Mouse (Mus musculus): Measurements from ENCODE around the gene Mpo.

Mpo gene

DNA sequence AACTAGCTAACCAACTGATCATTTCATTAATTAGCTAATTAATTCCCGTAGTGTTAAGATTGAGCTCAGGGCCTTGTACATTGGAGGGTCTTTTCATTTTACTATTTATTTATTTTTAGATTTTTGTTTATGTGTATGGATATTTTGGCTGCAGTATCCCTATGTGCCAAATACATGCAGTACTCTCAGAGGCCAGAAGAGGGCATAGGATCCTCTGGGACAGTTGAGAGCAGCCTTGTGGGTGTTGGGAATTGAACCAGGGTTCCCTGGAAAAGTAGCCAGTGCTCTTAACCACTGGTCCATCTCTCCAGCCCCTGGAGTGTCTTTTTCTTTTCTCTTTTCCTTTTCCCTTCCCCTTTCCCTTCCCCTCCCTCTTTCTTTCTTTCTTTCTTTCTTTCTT, 12.1 kb downstream of the Mpo start:
- in situ Hi-C loops (cut with MboI, MseI) = no loop called here

DNA sequence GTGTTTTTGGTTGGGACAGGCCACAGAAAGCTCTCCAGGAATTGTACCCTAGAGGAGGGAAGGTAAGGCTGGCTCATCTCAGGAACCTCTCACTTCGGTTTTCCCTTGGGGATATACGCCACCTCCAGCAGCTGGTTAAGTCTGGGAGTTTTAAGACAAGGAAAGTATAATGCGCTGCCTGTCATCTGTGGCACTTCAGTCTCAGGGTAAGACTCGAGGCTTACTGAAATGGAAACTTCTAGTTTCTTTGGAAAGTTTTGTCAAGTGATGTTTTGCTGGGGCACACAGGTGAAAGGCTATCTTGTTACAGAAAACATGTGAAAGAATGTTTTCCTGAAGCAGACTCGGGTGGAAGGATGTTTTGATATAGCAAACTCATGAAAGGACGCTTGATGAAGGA, 14.1 kb downstream of the Mpo start:
- in situ Hi-C loops (cut with MboI, MseI) = no loop called here

DNA sequence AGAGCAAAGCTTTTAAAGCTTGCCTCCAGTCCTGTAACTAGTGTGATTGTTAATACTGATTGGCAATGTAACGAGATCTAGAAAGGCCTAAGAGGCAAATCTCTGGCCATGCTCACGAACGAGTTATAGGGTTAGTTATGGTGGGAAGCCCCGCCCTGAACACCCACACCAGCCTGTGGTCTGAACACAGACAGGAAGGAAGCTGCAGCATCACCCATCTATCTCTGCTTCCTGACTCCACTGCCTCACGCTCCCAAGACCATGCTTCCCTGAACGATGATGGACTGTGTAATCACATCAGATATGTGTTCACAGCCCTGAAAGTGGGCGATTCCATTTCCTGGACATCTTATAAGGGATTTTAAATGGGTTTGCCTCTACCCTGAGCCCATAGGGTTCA, 14.9 kb downstream of the Mpo start:
- in situ Hi-C loops (cut with MboI, MseI) = no loop called here

DNA sequence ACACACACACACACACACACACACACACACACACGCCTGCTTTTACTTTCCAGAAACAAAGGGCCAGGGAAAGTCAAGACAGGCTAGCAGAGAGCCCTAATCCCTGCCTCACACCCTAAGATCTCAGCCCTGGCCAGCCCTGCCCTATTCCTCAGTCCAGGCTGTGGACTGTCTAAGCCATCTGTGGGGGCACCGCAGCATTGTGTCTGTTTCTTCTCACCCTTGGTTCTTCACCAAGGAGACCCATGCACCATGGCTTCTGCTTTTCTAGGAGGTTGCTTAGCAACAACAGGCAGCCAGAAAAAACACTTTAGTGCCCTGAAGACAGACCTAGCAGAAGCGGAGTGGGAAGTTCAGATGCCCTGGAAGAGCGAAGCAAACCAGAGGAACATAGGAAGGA, 18.0 kb downstream of the Mpo start:
- in situ Hi-C loops (cut with MboI, MseI) = no loop called here

DNA sequence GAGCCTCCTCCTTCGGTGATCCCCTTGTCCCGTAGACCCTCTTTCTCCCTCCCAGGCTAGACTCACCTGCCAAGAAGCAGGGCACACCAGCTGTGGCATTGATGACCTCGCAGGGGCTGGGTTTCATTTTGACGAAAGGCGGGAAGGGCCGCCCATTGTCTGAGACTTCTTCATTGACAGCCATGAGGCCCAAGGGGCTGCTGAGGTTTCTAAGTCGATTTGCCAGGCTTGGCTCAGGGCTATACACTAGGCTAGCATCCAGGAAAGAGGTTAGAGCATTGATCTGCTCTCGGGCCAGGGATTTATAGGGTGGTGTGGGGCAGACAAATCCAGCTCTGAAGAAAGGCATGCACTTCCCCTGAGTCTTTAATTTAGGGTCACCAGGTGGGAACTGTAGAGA, 21.4 kb downstream of the Mpo start:
- in situ Hi-C loops (cut with MboI, MseI) = no loop called here

DNA sequence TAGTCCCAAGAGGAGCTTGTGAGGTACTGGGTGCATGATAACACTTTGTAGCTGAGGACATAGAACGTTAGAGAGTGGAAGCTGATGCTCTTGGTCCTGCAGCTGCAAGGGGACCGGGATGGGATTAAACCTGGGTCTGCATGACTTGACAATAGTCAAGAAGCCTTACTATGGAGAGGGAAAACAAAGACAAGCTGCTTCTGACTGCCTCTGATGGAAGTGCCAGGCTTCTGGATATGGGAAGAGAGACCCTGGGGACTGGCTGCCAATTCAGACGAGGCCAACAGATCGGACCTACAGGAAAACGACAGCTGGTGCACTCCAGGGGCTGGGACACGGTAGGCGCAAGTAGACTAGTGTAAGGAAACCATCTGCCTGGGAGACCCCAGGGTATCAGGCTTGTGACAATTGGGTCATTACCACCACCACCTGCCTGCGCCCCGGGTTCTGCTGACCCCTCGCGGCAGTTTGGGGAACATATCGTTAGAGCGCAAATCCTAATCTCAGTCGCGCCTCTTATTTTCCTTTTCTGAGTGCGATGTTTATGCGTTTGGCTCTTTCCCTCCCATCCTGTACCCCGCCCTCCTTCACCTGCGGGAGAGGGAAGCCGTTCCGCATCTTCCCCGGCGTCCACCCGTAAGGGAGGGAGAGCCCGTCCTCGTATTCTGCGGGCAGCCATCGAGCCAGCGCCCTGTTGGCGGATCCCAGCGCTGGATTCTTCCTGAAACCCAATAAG, 23.5 kb downstream of the Mpo start:
- in situ Hi-C loops (cut with MboI, MseI) = no loop called here

DNA sequence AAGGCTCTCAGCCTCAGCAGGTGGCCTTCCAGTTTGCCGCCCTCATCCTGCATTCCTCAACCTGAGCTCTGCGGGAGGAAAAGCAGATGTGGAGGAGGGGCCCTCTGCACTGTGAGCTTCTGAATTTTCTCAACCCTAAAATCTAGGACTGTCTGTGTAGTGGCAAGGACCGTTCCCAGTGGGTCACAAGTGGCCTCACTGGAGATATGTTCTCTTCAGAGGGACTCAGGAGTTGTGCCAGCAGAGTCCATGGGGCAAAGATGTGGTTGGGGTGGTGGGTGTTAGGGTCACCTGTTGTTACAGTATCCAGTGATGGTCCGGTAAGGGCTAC, 24.0 kb downstream of the Mpo start:
- in situ Hi-C loops (cut with MboI, MseI) = no loop called here

DNA sequence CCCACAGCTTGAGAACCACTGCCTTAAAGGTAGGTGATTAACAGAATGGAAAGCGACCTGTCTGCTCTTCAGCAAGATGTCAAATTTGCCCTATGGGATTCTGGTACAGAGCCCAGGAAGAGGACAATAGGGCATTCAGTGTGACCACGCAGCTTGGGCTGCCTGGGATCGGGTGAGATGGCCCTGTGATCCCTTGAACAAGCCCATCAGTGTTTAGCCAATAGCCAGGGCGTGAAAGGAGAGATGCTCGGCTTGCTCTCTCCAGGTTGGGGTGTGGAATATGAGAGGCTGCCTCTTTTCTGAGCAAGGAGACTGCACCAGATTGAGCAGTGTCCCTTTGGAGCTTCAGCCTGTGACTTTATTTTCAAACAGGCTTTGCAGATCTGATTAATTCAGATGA, 28.1 kb downstream of the Mpo start:
- in situ Hi-C loops (cut with MboI, MseI) = no loop called here

DNA sequence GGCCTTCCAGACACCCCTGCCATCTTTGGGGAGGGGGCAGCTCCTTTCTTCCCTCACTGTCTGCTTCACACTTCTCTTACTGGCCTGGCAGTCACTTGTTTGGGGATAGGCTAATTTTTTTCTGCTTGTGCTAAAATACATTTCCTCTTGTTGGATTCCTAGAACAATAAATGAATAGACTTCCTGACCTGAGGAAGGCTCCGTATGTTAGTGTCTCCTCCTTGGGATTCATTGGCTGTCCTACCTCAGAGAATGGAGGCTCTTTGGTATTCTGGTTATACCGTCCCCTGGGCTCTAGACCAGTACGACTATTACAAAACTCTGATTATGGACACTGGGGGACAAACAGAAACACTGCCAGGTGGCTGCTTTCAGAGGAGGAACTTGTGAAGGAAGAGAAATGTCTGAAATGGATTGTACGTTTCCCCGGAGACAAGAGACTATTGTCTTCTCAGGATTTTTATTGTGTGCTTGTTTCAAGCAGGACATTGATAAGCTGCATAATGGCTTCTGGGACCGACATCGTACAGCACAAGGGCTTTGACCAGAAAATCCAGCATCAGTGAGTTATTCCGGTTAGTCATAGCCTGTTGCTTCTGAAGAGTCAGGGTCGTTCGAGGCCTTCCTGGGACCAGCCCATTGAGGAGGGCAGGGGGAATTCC, 35.0 kb downstream of the Mpo start, which contains the start of gene Lpo:
Lpo (minus strand) TSS at position 51 of the 662 bp plus-strand sequence.
- in situ Hi-C loops (cut with MboI, MseI) = no loop called here

DNA sequence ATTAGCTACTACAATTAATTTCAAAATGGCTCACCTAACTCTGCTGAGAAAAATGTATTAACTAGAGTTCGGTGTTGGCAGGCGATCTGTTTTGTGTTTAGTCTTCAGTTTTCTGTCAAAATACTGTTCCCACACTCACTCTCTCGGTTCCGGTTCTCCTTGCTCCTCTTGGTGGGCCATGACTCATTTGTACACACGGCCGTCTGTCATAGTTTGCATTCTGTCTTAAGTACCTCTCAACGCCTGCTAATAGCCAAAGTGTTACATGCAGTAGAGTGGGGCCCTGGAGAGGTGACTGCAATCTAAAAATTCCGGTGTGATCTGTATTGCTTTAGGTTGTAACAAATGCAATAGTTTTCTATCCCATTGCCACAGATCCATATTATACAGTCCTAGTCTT, 47.3 kb downstream of the Mpo start:
- in situ Hi-C loops (cut with MboI, MseI) = no loop called here

DNA sequence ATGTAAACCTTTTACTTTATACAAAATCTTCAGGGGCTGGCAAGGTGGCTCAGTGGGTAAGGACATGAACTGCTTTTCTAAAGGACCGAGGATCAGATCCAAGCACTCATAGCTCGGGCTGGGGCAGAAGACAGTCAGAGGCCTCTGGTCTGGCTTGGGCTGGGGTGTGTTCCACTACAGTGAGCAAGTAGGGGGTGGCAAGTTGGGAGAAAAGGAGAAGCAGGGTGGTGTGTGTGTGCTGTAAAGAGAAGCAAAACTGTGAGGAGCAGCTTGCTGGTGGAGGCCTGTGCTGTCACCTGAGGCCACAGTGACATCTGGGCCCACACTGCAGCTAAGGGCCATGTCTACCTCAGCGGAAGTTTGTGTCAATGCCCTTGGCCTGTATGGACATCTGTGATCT, 48.1 kb downstream of the Mpo start:
- in situ Hi-C loops (cut with MboI, MseI) = no loop called here

DNA sequence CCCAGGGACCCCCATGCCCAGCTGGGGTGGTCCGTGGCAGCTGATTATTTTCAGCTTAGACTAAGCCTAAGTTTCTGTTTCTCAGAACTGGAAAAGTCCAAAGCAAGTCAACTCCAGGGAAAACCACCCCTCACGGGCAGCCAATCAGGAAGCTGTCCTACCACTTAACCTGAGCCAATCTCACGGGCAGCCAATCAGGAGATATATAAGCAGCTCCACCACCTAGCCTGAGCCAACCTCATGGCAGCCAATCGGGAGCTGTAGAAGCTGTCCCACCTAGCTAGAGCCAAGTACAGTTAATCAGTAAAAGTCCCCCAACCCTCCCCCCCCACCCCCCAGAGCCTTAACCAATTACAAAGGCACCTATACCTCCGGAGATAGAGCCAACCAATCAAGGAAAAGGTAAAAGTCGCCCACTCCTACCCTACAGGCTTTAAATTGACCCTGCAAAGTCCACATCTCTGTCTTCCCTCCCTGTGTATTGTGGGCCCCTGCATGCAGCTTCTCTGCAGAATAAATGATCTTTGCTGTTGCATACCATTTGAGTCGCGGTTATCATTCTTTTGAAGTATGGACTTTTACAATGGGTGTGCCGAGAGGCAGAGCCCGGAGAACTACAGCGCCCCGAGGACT, 53.7 kb downstream of the Mpo start:
- in situ Hi-C loops (cut with MboI, MseI) = no loop called here

DNA sequence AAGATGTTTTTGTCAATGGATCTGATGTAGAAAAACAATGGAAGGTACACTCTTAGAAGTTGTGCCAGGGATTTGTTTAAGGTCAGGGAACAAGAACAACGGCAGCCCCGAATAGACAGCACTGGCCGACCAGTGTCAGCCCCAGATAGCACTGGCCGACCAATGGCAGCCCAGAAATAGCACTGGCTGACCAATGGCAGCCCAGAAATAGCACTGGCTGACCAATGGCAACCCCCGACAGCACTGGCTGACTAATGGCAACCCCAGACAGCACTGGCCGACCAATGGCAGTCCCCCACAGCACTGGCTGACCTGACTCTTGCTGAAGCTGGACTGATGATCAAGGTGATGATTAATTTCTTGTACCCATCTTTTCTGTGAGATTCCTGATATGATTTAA, 54.5 kb downstream of the Mpo start:
- in situ Hi-C loops (cut with MboI, MseI) = no loop called here

DNA sequence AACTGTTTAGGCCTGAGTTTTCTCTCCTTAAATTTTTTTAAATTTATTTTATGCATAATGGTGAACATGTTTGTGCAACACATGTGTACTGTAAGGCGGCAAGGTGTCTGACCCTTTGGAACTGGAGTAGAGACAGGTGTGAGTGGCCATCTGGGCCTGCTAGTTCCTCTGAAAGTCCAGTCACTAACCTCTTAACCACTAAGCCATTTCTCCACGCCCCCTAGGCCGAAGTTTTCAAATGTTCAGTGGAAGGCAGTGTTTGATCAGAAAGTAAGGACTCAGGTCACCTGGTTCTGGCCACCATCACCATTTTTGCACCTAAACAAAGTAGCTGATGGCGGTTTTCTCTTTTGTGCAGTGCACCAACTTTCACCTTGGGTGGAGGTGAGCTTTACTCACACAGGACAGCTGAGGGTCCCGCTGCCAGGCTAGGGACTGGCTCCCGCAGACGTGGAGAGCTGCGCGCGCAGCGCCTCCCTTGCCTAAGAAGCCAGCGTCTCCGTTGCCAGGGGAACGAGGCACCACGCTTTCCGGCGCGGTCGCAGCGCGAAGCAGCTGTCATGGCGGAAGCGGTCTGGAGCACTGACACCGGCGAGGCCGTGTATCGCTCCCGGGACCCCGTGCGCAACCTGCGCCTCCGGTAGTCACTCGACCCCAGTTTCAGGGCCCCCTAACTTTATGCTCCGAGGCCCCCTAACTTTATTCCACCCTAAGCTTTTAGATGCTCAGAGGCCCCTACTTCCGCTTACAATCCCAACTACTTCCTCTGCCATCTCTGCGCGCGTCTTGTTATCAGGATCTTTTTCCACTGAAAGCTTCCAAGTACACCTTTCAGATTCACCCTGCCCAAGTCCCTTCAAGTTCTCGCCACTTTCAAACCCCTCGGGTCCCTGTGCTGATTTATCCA, 59.6 kb downstream of the Mpo start, which contains the start of gene Mks1:
Mks1 (plus strand) TSS at position 526 of the 907 bp plus-strand sequence.
- in situ Hi-C loops (cut with MboI, MseI) = no loop called here

DNA sequence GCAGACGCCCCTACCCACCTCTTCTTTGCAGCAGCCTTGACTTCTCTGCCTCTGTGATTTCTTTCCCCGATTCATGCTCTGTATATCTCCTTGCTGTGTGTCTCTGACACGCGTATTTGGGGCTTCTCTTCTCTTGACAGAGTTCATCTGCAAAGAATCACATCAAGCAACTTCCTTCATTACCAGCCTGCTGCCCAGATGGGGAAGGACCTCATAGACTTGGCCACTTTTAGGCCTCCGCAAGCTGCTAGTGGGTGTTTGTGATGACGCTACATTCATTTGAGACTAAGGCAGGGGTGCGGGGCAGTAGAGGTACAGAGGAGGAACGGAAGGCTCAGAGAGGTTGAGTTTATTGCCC, 60.2 kb downstream of the Mpo start:
- in situ Hi-C loops (cut with MboI, MseI) = no loop called here
